Mouse (Mus musculus) G1E (cell line): ENCODE results near the gene Tmem151a.

Source experiments
- CTCF ChIP-seq: IDR thresholded peaks from 2 replicates; pipeline ENCODE4 v1.5.1; 2012; ENCODE audit warnings: low read depth, low read length, inconsistent platforms, mixed read lengths
- GATA1 ChIP-seq: IDR thresholded peaks from 2 replicates; pipeline ENCODE4 v1.6.1; 2012; ENCODE audit warnings: borderline replicate concordance, low read length, inconsistent platforms, mixed read lengths
- POLR2AphosphoS5 ChIP-seq: IDR thresholded peaks from 2 replicates; pipeline ENCODE4 v1.6.1; 2012; ENCODE audit warnings: low read depth, low read length, inconsistent platforms; ENCODE audit not compliant: insufficient replicate concordance
- TAL1 ChIP-seq: conservative IDR thresholded peaks from 2 replicates; pipeline ENCODE4 v1.6.1; 2012; ENCODE audit warnings: low read depth, low read length, inconsistent platforms, mixed read lengths

DNA sequence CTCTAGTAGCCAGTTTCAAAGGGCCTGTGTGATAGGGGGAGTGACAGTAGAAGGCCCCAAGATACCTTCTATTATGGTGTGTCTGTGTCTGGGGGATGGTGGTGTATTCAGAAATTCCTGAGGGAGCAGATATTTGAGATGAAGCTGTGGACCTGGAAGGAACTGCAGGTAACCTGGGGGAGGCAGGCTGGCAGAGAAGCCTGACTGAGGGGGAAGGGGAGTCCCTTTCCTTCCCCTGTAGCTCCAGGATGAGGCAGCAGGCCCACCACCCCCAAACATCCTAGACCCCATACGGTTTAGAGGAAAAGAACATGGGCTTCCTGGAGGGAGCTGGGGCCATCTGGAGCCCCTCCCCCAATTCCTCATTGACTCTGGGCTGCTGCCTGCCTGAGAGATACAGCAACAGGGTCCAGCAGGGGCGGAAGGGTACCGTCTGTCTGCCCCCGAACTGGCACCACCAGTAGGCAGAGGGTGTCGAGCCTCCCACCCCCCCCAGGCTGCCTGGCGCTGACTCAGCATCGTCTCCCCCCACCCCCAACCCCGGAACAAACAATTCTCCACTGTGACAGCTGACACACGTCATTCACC, 10.7 kb upstream of the Tmem151a start:
- TF ChIP-seq CTCF: no peak
- TF ChIP-seq GATA1: no peak
- no peak for TF ChIP-seq TAL1
- no peak for TF ChIP-seq POLR2AphosphoS5
